Mouse (Mus musculus) midbrain, embryonic 11.5 days (tissue): ENCODE data around the gene Commd9. TPM values are rescaled to one million over a fixed set of nuclear protein-coding genes. Genes with fewer than 3 reads are reported as not detected.

Source experiments
- ATAC-seq: fragments of 200-750 bp; cut with Nextera tagmentation; 2 replicates; pipeline ENCODE4 v1.8.0; 2017; ENCODE audit warnings: moderate TSS enrichment, moderate library complexity; ENCODE audit not compliant: low FRiP score
- DNase-seq: peaks from one replicate; pipeline ENCODE4 v3.0.0; 2015; ENCODE audit warnings: low spot score; ENCODE audit errors: missing footprints
- H3K27ac ChIP-seq: fragments of 300-500 bp; sonication (generic); 2 replicates; pipeline ENCODE4 v1.5.1; 2014; ENCODE audit warnings: low read depth, low read length
- H3K27me3 ChIP-seq: fragments of 300-500 bp; sonication (generic); 2 replicates; pipeline ENCODE4 v1.6.1; 2014; ENCODE audit warnings: mild to moderate bottlenecking, low read length, moderate library complexity, mixed read lengths; ENCODE audit not compliant: control insufficient read depth, insufficient read depth
- H3K36me3 ChIP-seq: fragments of 300-500 bp; sonication (generic); 2 replicates; pipeline ENCODE4 v1.6.1; 2014; ENCODE audit warnings: mild to moderate bottlenecking, low read length, moderate library complexity, mixed read lengths; ENCODE audit not compliant: control insufficient read depth, insufficient read depth
- H3K4me1 ChIP-seq: fragments of 300-500 bp; sonication (generic); 2 replicates; pipeline ENCODE4 v1.6.1; 2014; ENCODE audit warnings: low read length; ENCODE audit not compliant: control insufficient read depth, insufficient read depth
- H3K4me2 ChIP-seq: fragments of 300-500 bp; sonication (generic); 2 replicates; pipeline ENCODE4 v1.6.1; 2014; ENCODE audit warnings: mild to moderate bottlenecking, moderate library complexity
- H3K4me3 ChIP-seq: fragments of 300-500 bp; sonication (generic); 2 replicates; pipeline ENCODE4 v1.5.1; 2014; ENCODE audit warnings: low read depth, low read length
- H3K9ac ChIP-seq: fragments of 300-500 bp; sonication (generic); 2 replicates; pipeline ENCODE4 v1.6.1; 2014; ENCODE audit warnings: low read length
- H3K9me3 ChIP-seq: fragments of 300-500 bp; sonication (generic); 2 replicates; pipeline ENCODE4 v1.6.1; 2016; ENCODE audit warnings: low read length; ENCODE audit not compliant: control insufficient read depth
- WGBS: fragments of 180-500 bp; shearing (Covaris S2); extraction: QIAGEN DNeasy Blood & Tissue Kit; methylation state at CpG from one replicate; pipeline ENCODE4 v1.1.7; 2014; 5-methylcytosine and 5-hydroxymethylcytosine counted together
- polyA plus RNA-seq: library from polyadenylated mRNA; unstranded; fragments of >200 nt; fragmentation: Nextera tagmentation; extraction: Ambion mirVana; gene quantifications from 2 replicates; pipeline ENCODE4 v1.2.1, GENCODE M21; 2014

Commd9 gene
- polyA plus RNA-seq, 1 experiment from 2014 or later: 75.0 TPM

GRCm38 (mm10) chr2:101905534-101906378 lies 19.7 kb downstream of the Commd9 start:
- Histone ChIP-seq H3K36me3 (no peaks in the 10 kb centered on the region), H3K4me3 (no peak overlapping the region), H3K9me3 (no peaks in the 10 kb centered on the region), H3K9ac (peak overlapping the region; percentile 39), H3K4me2 (peak overlapping the region; percentile 36), H3K27me3 (no peaks in the 10 kb centered on the region), H3K4me1 (peaks cover 9% of the 10 kb centered on the region), H3K27ac (no peak overlapping the region)
- 20% methylated on average over 21 of the region's 21 CpGs for WGBS
- peak; percentile 99 for DNase-seq
- ATAC-seq: peak; percentile 83

GRCm38 (mm10) chr2:101906379-101906690 lies 20.3 kb downstream of the Commd9 start:
- H3K9ac ChIP-seq: peak overlapping the region; percentile 39
- peak; percentile 56 for ATAC-seq
- no peak for DNase-seq

GRCm38 (mm10) chr2:101907386-101908022 lies 21.5 kb downstream of the Commd9 start:
- WGBS: 73% methylated on average over 10 of the region's 10 CpGs
- H3K36me3 ChIP-seq: no peaks in the 10 kb centered on the region
- DNase-seq (no peak), ATAC-seq (peak; percentile 28; the same call in 1 of the 2 replicates)
- no peak overlapping the region for H3K27ac ChIP-seq
- no peaks in the 10 kb centered on the region for H3K9me3 ChIP-seq
- H3K4me1 ChIP-seq: peaks cover 9% of the 10 kb centered on the region
- no peak overlapping the region for H3K4me2 ChIP-seq
- no peaks in the 10 kb centered on the region for H3K27me3 ChIP-seq
- H3K9ac ChIP-seq: no peak overlapping the region
- H3K4me3 ChIP-seq: no peak overlapping the region

More at GRCm38 (mm10) chr2:101906379-101906690, 20.3 kb downstream of the Commd9 start:
- H3K36me3 ChIP-seq: no peaks in the 10 kb centered on the region
- H3K27ac ChIP-seq: no peak overlapping the region
- no peak overlapping the region for H3K4me2 ChIP-seq
- 59% methylated on average over 5 of the region's 5 CpGs for WGBS
- H3K9me3 ChIP-seq: no peaks in the 10 kb centered on the region
- H3K4me3 ChIP-seq: no peak overlapping the region
- no peaks in the 10 kb centered on the region for H3K27me3 ChIP-seq
- H3K4me1 ChIP-seq: peaks cover 9% of the 10 kb centered on the region

- no peak overlapping the region for H3K27ac ChIP-seq
- 79% methylated on average over 13 of the region's 13 CpGs for WGBS
- peaks cover 9% of the 10 kb centered on the region for H3K4me1 ChIP-seq
- H3K4me3 ChIP-seq: no peak overlapping the region
- no peaks in the 10 kb centered on the region for H3K27me3 ChIP-seq
- H3K9ac ChIP-seq: no peak overlapping the region
- no peaks in the 10 kb centered on the region for H3K9me3 ChIP-seq
- ATAC-seq (no peak), DNase-seq (no peak)
- H3K4me2 ChIP-seq: no peak overlapping the region
- H3K36me3 ChIP-seq: no peaks in the 10 kb centered on the region
These were observed 22.7 kb downstream of the Commd9 start for GRCm38 (mm10) chr2:101908773-101909172.

- peaks cover 9% of the 10 kb centered on the region for H3K4me1 ChIP-seq
- H3K27ac ChIP-seq: no peak overlapping the region
- H3K4me2 ChIP-seq: no peak overlapping the region
- H3K36me3 ChIP-seq: no peaks in the 10 kb centered on the region
- H3K27me3 ChIP-seq: no peaks in the 10 kb centered on the region
- DNase-seq (no peak), ATAC-seq (no peak)
- H3K9me3 ChIP-seq: no peaks in the 10 kb centered on the region
- H3K9ac ChIP-seq: no peak overlapping the region
- no peak overlapping the region for H3K4me3 ChIP-seq
- 88% methylated on average over 15 of the region's 15 CpGs for WGBS
These were observed 23.5 kb downstream of the Commd9 start for GRCm38 (mm10) chr2:101909326-101910080.

GRCm38 (mm10) chr2:101918518-101918917 lies 32.5 kb downstream of the Commd9 start:
- H3K4me3 ChIP-seq: no peak overlapping the region
- no peak overlapping the region for H3K9ac ChIP-seq
- H3K4me1 ChIP-seq: peaks cover 4% of the 10 kb centered on the region; the same call in 1 of the 2 replicates
- no peaks in the 10 kb centered on the region for H3K9me3 ChIP-seq
- no peak for ATAC-seq
- H3K36me3 ChIP-seq: no peaks in the 10 kb centered on the region
- WGBS: 88% methylated on average over 7 of the region's 7 CpGs
- peak; percentile 75 for DNase-seq
- no peaks in the 10 kb centered on the region for H3K27me3 ChIP-seq
- H3K27ac ChIP-seq: no peak overlapping the region
- H3K4me2 ChIP-seq: no peak overlapping the region

- H3K27me3 ChIP-seq: no peaks in the 10 kb centered on the region
- 38% methylated on average over 2 of the region's 2 CpGs for WGBS
- H3K4me2 ChIP-seq: no peak overlapping the region
- H3K27ac ChIP-seq: no peak overlapping the region
- peaks cover 4% of the 10 kb centered on the region; the same call in 1 of the 2 replicates for H3K4me1 ChIP-seq
- no peak overlapping the region for H3K9ac ChIP-seq
- H3K36me3 ChIP-seq: no peaks in the 10 kb centered on the region
- no peaks in the 10 kb centered on the region for H3K9me3 ChIP-seq
- no peak overlapping the region for H3K4me3 ChIP-seq
- ATAC-seq: no peak
- peak; percentile 78 for DNase-seq
These were observed 34.1 kb downstream of the Commd9 start for GRCm38 (mm10) chr2:101920136-101920554.

- H3K9me3 ChIP-seq: no peaks in the 10 kb centered on the region
- no peak overlapping the region for H3K27ac ChIP-seq
- peak; percentile 39 for DNase-seq
- no peak overlapping the region for H3K4me3 ChIP-seq
- no peaks in the 10 kb centered on the region for H3K27me3 ChIP-seq
- H3K36me3 ChIP-seq: no peaks in the 10 kb centered on the region
- H3K4me2 ChIP-seq: no peak overlapping the region
- WGBS: 92% methylated on average over 4 of the region's 4 CpGs
- ATAC-seq: no peak
- H3K9ac ChIP-seq: no peak overlapping the region
- H3K4me1 ChIP-seq: peaks cover 6% of the 10 kb centered on the region; the same call in 1 of the 2 replicates
These were observed 36.3 kb downstream of the Commd9 start for GRCm38 (mm10) chr2:101922302-101922701.
